Mouse (Mus musculus): ENCODE measurements around the gene Mindy3.

DNA sequence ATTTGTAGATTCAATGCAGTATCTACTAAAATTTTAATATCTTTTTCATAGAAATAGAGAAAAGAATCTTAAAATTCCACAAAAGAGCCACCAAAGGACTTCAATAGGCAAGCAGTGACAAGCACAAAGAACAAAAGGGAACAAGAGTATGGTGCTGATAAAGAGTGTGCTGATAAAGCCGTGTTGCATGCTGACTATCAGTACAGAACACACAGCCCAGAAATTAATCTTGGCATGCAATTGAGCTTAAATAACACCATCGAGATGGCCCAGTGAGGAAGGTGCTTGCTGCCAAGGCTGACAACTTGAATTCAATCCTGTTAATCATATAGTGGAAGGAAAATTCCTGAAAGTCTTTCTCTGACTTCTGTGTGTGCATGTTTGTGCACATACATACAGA lies 50.8 kb downstream of the Mindy3 start:
- TF ChIP-seq EP300 (optimal IDR thresholded peaks at IDR 0.05) (no peak), CTCF (IDR thresholded peaks at IDR 0.05; ENCODE audit: low read depth) (no peak)
